Mouse (Mus musculus) ES-E14 (cell line): Measurements from ENCODE around the gene Smim9.

Source experiments
- CHD2 ChIP-seq: IDR thresholded peaks from 2 replicates; pipeline ENCODE4 v1.6.1; 2014; ENCODE audit warnings: mild to moderate bottlenecking, low read depth, low read length, inconsistent platforms
- HCFC1 ChIP-seq: IDR thresholded peaks from 2 replicates; pipeline ENCODE4 v1.6.1; 2012; ENCODE audit warnings: low read length, inconsistent platforms, borderline replicate concordance; ENCODE audit not compliant: insufficient read depth
- MAFK ChIP-seq: IDR thresholded peaks from 2 replicates; pipeline ENCODE4 v1.6.1; 2014; ENCODE audit warnings: mild to moderate bottlenecking, low read depth, low read length, inconsistent platforms; ENCODE audit not compliant: insufficient read depth
- ZNF384 ChIP-seq: IDR thresholded peaks from 2 replicates; pipeline ENCODE4 v1.6.1; 2012; ENCODE audit warnings: low read depth, low read length, inconsistent platforms

DNA sequence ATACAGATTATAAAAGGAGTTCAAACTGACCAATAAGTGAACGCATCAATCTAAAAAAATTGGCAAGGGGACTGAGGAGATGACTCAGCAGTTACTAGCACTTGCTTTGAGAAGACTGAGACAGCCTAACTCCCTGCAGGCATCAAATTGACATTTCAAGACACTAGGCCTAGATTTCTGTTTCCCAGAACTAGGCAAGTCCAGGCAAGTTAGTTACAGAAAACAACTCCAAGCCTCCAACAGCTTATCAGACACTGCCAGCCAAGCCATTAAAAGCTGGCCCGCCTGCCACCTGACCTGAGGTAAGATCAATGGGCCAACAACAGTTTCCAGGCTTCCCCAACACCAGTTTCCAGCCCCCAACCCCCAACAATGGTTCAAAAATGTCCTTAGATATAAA lies 25.8 kb downstream of the Smim9 start:
- no peak for TF ChIP-seq HCFC1
- no peak for TF ChIP-seq CHD2
- peak; percentile 76 for TF ChIP-seq MAFK
- no peak for TF ChIP-seq ZNF384
